Mouse (Mus musculus): ENCODE measurements around the gene Gaa. TPM values are rescaled to one million over a fixed set of nuclear protein-coding genes. Genes with fewer than 3 reads are reported as not detected.

Gene Gaa
- 91.1 and 158 TPM in 2 replicates for total RNA-seq (2014; rRNA removed; ENCODE audit: low replicate concordance)
- polyA plus RNA-seq (2015; fragmentation: Nextera tagmentation; extraction: Ambion mirVana) = 51.8 and 56.3 TPM in 2 replicates

GRCm38 (mm10) chr11:119267768-119268556 is at the start of gene Gaa:
TSS of gene Gaa (plus strand) at chr11:119267887.
- 3% methylated on average over 52 of the region's 52 CpGs for WGBS
- no peak within 1 kb of the TSS; the same call in 1 of the 2 replicates for H3K27ac ChIP-seq (ENCODE audit: low read depth)
- H3K36me3 ChIP-seq (replicated peaks; ENCODE audit: control insufficient read depth, insufficient read depth, low read length) = peaks cover 17% of the 10 kb centered on the region
- no peaks in the 10 kb centered on the region for H3K4me1 ChIP-seq (ENCODE audit: control insufficient read depth, insufficient read depth)
- H3K9ac ChIP-seq (replicated peaks; ENCODE audit: low read depth, low read length) = peak within 1 kb of the TSS; percentile 71
- peak; percentile 93 for ATAC-seq (ENCODE audit: insufficient read depth, low read depth)
- no peaks in the 10 kb centered on the region for H3K9me3 ChIP-seq (replicated peaks; ENCODE audit: control insufficient read depth, low read length)
- peak; percentile 91 for DNase-seq (ENCODE audit: low spot score)
- peak within 1 kb of the TSS; percentile 53 for H3K4me3 ChIP-seq (ENCODE audit: low read depth, low read length)
- H3K4me2 ChIP-seq (ENCODE audit: low read depth, low read length) = peak within 1 kb of the TSS; percentile 89
- no peaks in the 10 kb centered on the region for H3K27me3 ChIP-seq (ENCODE audit: control insufficient read depth, insufficient read depth, low read length)
- TF ChIP-seq CTCF (IDR thresholded peaks at IDR 0.05; ENCODE audit: low read depth) (peak; percentile 99), EP300 (IDR thresholded peaks at IDR 0.05; ENCODE audit: low read depth) (no peak)

GRCm38 (mm10) chr11:119219816-119220465 is 47.7 kb upstream of the Gaa start:
- Histone ChIP-seq H3K9me3 (replicated peaks; ENCODE audit: control insufficient read depth, low read length) (no peaks in the 10 kb centered on the region), H3K4me2 (ENCODE audit: low read depth, low read length) (peak overlapping the region; percentile 50), H3K36me3 (replicated peaks; ENCODE audit: control insufficient read depth, insufficient read depth, low read length) (no peaks in the 10 kb centered on the region), H3K27me3 (ENCODE audit: control insufficient read depth, insufficient read depth, low read length) (no peaks in the 10 kb centered on the region), H3K4me1 (ENCODE audit: control insufficient read depth, insufficient read depth) (peaks cover 41% of the 10 kb centered on the region), H3K9ac (replicated peaks; ENCODE audit: low read depth, low read length) (no peak overlapping the region; the same call in 1 of the 2 replicates), H3K4me3 (ENCODE audit: low read depth, low read length) (no peak overlapping the region; the same call in 1 of the 2 replicates), H3K27ac (ENCODE audit: low read depth) (peak overlapping the region; percentile 82)
- DNase-seq (ENCODE audit: low spot score) (peak; percentile 84), ATAC-seq (ENCODE audit: insufficient read depth, low read depth) (peak; percentile 67)
- 0 out of 2 replicates have a peak, but pooled peaks have one; percentile 6 for TF ChIP-seq CTCF (IDR thresholded peaks at IDR 0.05; ENCODE audit: low read depth)
- no peak for TF ChIP-seq EP300 (IDR thresholded peaks at IDR 0.05; ENCODE audit: low read depth)
- WGBS = 17% methylated on average over 17 of the region's 17 CpGs

GRCm38 (mm10) chr11:119221812-119222510 is 45.7 kb upstream of the Gaa start:
- Histone ChIP-seq H3K27ac (ENCODE audit: low read depth) (no peak overlapping the region), H3K4me3 (ENCODE audit: low read depth, low read length) (no peak overlapping the region), H3K27me3 (ENCODE audit: control insufficient read depth, insufficient read depth, low read length) (no peaks in the 10 kb centered on the region), H3K36me3 (replicated peaks; ENCODE audit: control insufficient read depth, insufficient read depth, low read length) (no peaks in the 10 kb centered on the region), H3K9ac (replicated peaks; ENCODE audit: low read depth, low read length) (no peak overlapping the region), H3K9me3 (replicated peaks; ENCODE audit: control insufficient read depth, low read length) (no peaks in the 10 kb centered on the region), H3K4me2 (ENCODE audit: low read depth, low read length) (no peak overlapping the region), H3K4me1 (ENCODE audit: control insufficient read depth, insufficient read depth) (peaks cover 23% of the 10 kb centered on the region)
- ATAC-seq (ENCODE audit: insufficient read depth, low read depth) = no peak
- no peak for DNase-seq (ENCODE audit: low spot score)
- WGBS = 63% methylated on average over 9 of the region's 11 CpGs
- no peak for TF ChIP-seq CTCF (IDR thresholded peaks at IDR 0.05; ENCODE audit: low read depth)
- TF ChIP-seq EP300 (IDR thresholded peaks at IDR 0.05; ENCODE audit: low read depth) = no peak

GRCm38 (mm10) chr11:119223124-119223890 is 44.4 kb upstream of the Gaa start:
- Histone ChIP-seq H3K36me3 (replicated peaks; ENCODE audit: control insufficient read depth, insufficient read depth, low read length) (no peaks in the 10 kb centered on the region), H3K27me3 (ENCODE audit: control insufficient read depth, insufficient read depth, low read length) (no peaks in the 10 kb centered on the region), H3K4me3 (ENCODE audit: low read depth, low read length) (no peak overlapping the region), H3K9me3 (replicated peaks; ENCODE audit: control insufficient read depth, low read length) (no peaks in the 10 kb centered on the region), H3K4me2 (ENCODE audit: low read depth, low read length) (no peak overlapping the region), H3K9ac (replicated peaks; ENCODE audit: low read depth, low read length) (no peak overlapping the region), H3K27ac (ENCODE audit: low read depth) (no peak overlapping the region), H3K4me1 (ENCODE audit: control insufficient read depth, insufficient read depth) (peaks cover 23% of the 10 kb centered on the region)
- 79% methylated on average over 20 of the region's 20 CpGs for WGBS
- TF ChIP-seq CTCF (IDR thresholded peaks at IDR 0.05; ENCODE audit: low read depth) = no peak
- no peak for ATAC-seq (ENCODE audit: insufficient read depth, low read depth)
- DNase-seq (ENCODE audit: low spot score) = no peak

GRCm38 (mm10) chr11:119224926-119225325 is 42.8 kb upstream of the Gaa start:
- Histone ChIP-seq H3K36me3 (replicated peaks; ENCODE audit: control insufficient read depth, insufficient read depth, low read length) (no peaks in the 10 kb centered on the region), H3K4me2 (ENCODE audit: low read depth, low read length) (no peak overlapping the region), H3K9ac (replicated peaks; ENCODE audit: low read depth, low read length) (no peak overlapping the region), H3K27ac (ENCODE audit: low read depth) (no peak overlapping the region), H3K9me3 (replicated peaks; ENCODE audit: control insufficient read depth, low read length) (no peaks in the 10 kb centered on the region), H3K4me1 (ENCODE audit: control insufficient read depth, insufficient read depth) (peaks cover 17% of the 10 kb centered on the region), H3K4me3 (ENCODE audit: low read depth, low read length) (no peak overlapping the region), H3K27me3 (ENCODE audit: control insufficient read depth, insufficient read depth, low read length) (peaks cover 8% of the 10 kb centered on the region; the same call in 1 of the 2 replicates)
- WGBS = 91% methylated on average over 6 of the region's 6 CpGs
- no peak for TF ChIP-seq EP300 (IDR thresholded peaks at IDR 0.05; ENCODE audit: low read depth)
- DNase-seq (ENCODE audit: low spot score) (no peak), ATAC-seq (ENCODE audit: insufficient read depth, low read depth) (no peak)
